Mouse (Mus musculus) MEL (cell line): ENCODE measurements around the gene Tedc1. TPM values are rescaled to one million over a fixed set of nuclear protein-coding genes. Genes with fewer than 3 reads are reported as not detected.

Source experiments
- DNase-seq: peaks from one replicate; pipeline ENCODE4 v3.0.0; 2011; ENCODE audit warnings: low read depth, low spot score
- H3K27ac ChIP-seq: 2 replicates; pipeline ENCODE4 v1.5.1; 2012; ENCODE audit warnings: low read depth, mild to moderate bottlenecking, control low read depth, low read length, moderate library complexity; ENCODE audit not compliant: control insufficient read depth
- H3K27me3 ChIP-seq, 2 experiments: fragments of 150-350 bp in 1 of 2; sonication (generic) in 1 of 2; 2 replicates each; pipeline ENCODE4 v1.6.1; 2012; ENCODE audit warnings: low read length in 2 of 2, mild to moderate bottlenecking in 2 of 2, improper control_type of control experiment in 1 of 2, moderate library complexity in 1 of 2; ENCODE audit not compliant: insufficient read depth in 2 of 2, control insufficient read depth in 1 of 2
- H3K36me3 ChIP-seq, 2 experiments: 2 replicates each; pipeline ENCODE4 v1.6.1; 2012 to 2014; ENCODE audit warnings: low read length in 2 of 2, improper control_type of control experiment in 1 of 2, inconsistent platforms in 1 of 2, mild to moderate bottlenecking in 1 of 2; ENCODE audit not compliant: insufficient read depth in 2 of 2, control insufficient read depth in 1 of 2
- H3K4me1 ChIP-seq, 2 experiments: fragments of 150-350 bp in 1 of 2; sonication (generic) in 1 of 2; 2 replicates each; pipeline ENCODE4 v1.6.1; 2012; ENCODE audit warnings: low read length in 2 of 2, improper control_type of control experiment in 1 of 2, mild to moderate bottlenecking in 1 of 2; ENCODE audit not compliant: insufficient read depth in 2 of 2, control insufficient read depth in 1 of 2
- H3K4me3 ChIP-seq, 2 experiments: fragments of 150-350 bp in 1 of 2; sonication (generic) in 1 of 2; 2 replicates each; pipeline ENCODE4 v1.5.1; 2012; ENCODE audit warnings: low read depth in 2 of 2, low read length in 2 of 2, mild to moderate bottlenecking in 2 of 2, moderate library complexity in 2 of 2, control low read depth in 1 of 2, improper control_type of control experiment in 1 of 2; ENCODE audit not compliant: control insufficient read depth in 1 of 2, insufficient read depth in 1 of 2
- H3K79me2 ChIP-seq: 2 replicates; pipeline ENCODE4 v1.6.1; 2012; ENCODE audit warnings: mild to moderate bottlenecking, low read length, moderate library complexity; ENCODE audit not compliant: control insufficient read depth, poor library complexity, insufficient read depth
- H3K9ac ChIP-seq: 2 replicates; pipeline ENCODE4 v1.6.1; 2012; ENCODE audit warnings: low read depth, mild to moderate bottlenecking, control low read depth, low read length, moderate library complexity; ENCODE audit not compliant: control insufficient read depth, poor library complexity, severe bottlenecking
- H3K9me3 ChIP-seq: fragments of 150-350 bp; sonication (generic); replicated peaks from 2 replicates; pipeline ENCODE4 v1.6.1; 2012; ENCODE audit warnings: mild to moderate bottlenecking, low read length, improper control_type of control experiment, moderate library complexity; ENCODE audit not compliant: insufficient read depth
- CHD1 ChIP-seq: IDR thresholded peaks from 2 replicates; pipeline ENCODE4 v1.6.1; 2012; ENCODE audit warnings: low read depth, mild to moderate bottlenecking, inconsistent platforms, low read length, improper control_type of control experiment
- CHD2 ChIP-seq: IDR thresholded peaks from 2 replicates; pipeline ENCODE4 v1.6.1; 2011; ENCODE audit warnings: low read length, improper control_type of control experiment
- CTCF ChIP-seq, 3 experiments: IDR thresholded peaks in 2 of 3; conservative IDR thresholded peaks in 1 of 3; 2 replicates each; pipeline ENCODE4 v1.5.1; 2011 to 2012; ENCODE audit warnings: low read length in 3 of 3, low read depth in 2 of 3, mild to moderate bottlenecking in 2 of 3, improper control_type of control experiment in 1 of 3, inconsistent platforms in 1 of 3, mixed read lengths in 1 of 3, moderate library complexity in 1 of 3; ENCODE audit not compliant: control insufficient read depth in 1 of 3, insufficient read depth in 1 of 3, poor library complexity in 1 of 3, severe bottlenecking in 1 of 3
- E2F4 ChIP-seq: IDR thresholded peaks from 2 replicates; pipeline ENCODE4 v1.6.1; 2011; ENCODE audit warnings: low read depth, low read length, improper control_type of control experiment, borderline replicate concordance
- ELF1 ChIP-seq: IDR thresholded peaks from 2 replicates; pipeline ENCODE4 v1.6.1; 2014; ENCODE audit warnings: low read depth, mild to moderate bottlenecking, inconsistent platforms, low read length, improper control_type of control experiment, moderate library complexity
- EP300 ChIP-seq, 2 experiments: IDR thresholded peaks; 2 replicates each; pipeline ENCODE4 v1.6.1; 2011; ENCODE audit warnings: improper control_type of control experiment in 2 of 2, low read length in 2 of 2, low read depth in 1 of 2, mild to moderate bottlenecking in 1 of 2
- GATA1 ChIP-seq: IDR thresholded peaks from 2 replicates; pipeline ENCODE4 v1.6.1; 2011; ENCODE audit warnings: low read depth, low read length, improper control_type of control experiment
- KAT2A ChIP-seq: conservative IDR thresholded peaks from 2 replicates; pipeline ENCODE4 v1.6.1; 2012; ENCODE audit warnings: low read depth, low read length, improper control_type of control experiment, inconsistent platforms
- MAFK ChIP-seq: IDR thresholded peaks from 2 replicates; pipeline ENCODE4 v1.6.1; 2011; ENCODE audit warnings: low read depth, mild to moderate bottlenecking, low read length, improper control_type of control experiment, borderline replicate concordance
- MAX ChIP-seq: IDR thresholded peaks from 2 replicates; pipeline ENCODE4 v1.6.1; 2011; ENCODE audit warnings: low read length, improper control_type of control experiment
- MAZ ChIP-seq: IDR thresholded peaks from 2 replicates; pipeline ENCODE4 v1.6.1; 2012; ENCODE audit warnings: low read depth, mild to moderate bottlenecking, inconsistent platforms, low read length, improper control_type of control experiment
- MXI1 ChIP-seq: IDR thresholded peaks from 2 replicates; pipeline ENCODE4 v1.6.1; 2011; ENCODE audit warnings: mild to moderate bottlenecking, low read depth, low read length, improper control_type of control experiment
- NELFE ChIP-seq: IDR thresholded peaks from 2 replicates; pipeline ENCODE4 v1.6.1; 2011; ENCODE audit warnings: low read depth, low read length, improper control_type of control experiment
- NRF1 ChIP-seq: IDR thresholded peaks from 2 replicates; pipeline ENCODE4 v1.6.1; 2014; ENCODE audit warnings: low read depth, mild to moderate bottlenecking, inconsistent platforms, low read length, improper control_type of control experiment, moderate library complexity; ENCODE audit not compliant: poor library complexity, insufficient read depth, severe bottlenecking
- RAD21 ChIP-seq: IDR thresholded peaks from 2 replicates; pipeline ENCODE4 v1.6.1; 2011; ENCODE audit warnings: mild to moderate bottlenecking, low read depth, low read length, improper control_type of control experiment
- SMC3 ChIP-seq: IDR thresholded peaks from 2 replicates; pipeline ENCODE4 v1.6.1; 2011; ENCODE audit warnings: low read depth, low read length, improper control_type of control experiment
- TAL1 ChIP-seq: IDR thresholded peaks from 2 replicates; pipeline ENCODE4 v1.6.1; 2012; ENCODE audit warnings: mild to moderate bottlenecking, inconsistent platforms, low read length, moderate library complexity, mixed read lengths
- TBP ChIP-seq: IDR thresholded peaks from 2 replicates; pipeline ENCODE4 v1.8.0; 2011; ENCODE audit warnings: low read depth, low read length, improper control_type of control experiment
- ZC3H11A ChIP-seq: IDR thresholded peaks from 2 replicates; pipeline ENCODE4 v1.6.1; 2012; ENCODE audit warnings: low read depth, mild to moderate bottlenecking, inconsistent platforms, low read length, improper control_type of control experiment
- ZMIZ1 ChIP-seq: IDR thresholded peaks from 2 replicates; pipeline ENCODE4 v1.6.1; 2012; ENCODE audit warnings: low read depth, mild to moderate bottlenecking, inconsistent platforms, low read length, improper control_type of control experiment, moderate library complexity
- polyA plus RNA-seq, 2 experiments: library from polyadenylated mRNA; stranded (reverse) in 1 of 2; unstranded in 1 of 2; fragments of >175 nt in 1 of 2; fragments of >200 nt in 1 of 2; gene quantifications; 2 replicates each; pipeline versions ENCODE4 v1.2.1 to v1.2.4; 2012; ENCODE audit warnings: low replicate concordance in 2 of 2, low read depth in 1 of 2; ENCODE audit not compliant: insufficient read length in 2 of 2, insufficient read depth in 1 of 2, missing spikeins in 1 of 2
- total RNA-seq: library from RNA; depleted of rRNA; stranded (reverse); fragments of 300-350 nt; gene quantifications from 2 replicates; pipeline ENCODE4 v1.2.3, GENCODE M21; 2012

The Tedc1 gene
- total and polyA plus RNA-seq, 3 experiments: 50.7 to 74.7 TPM; not detected in 1

DNA sequence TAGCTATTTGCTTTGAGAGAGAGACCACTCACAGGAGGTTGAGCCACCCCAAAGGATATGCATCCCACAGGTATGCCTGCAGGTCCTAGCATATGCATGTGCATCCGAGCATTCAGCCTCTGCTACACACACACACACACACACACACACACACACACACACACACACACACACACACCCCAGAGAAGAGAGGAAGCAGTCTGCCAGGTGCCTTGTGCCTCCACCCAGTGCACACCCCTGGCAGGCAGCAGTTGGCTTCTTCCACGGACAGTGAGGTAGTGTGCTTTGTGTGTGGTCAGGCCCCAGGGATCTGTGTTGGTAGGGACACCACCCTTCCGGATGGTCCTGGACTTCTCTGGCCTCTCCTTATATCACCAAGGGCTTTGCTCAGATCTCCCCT lies 6.3 kb upstream of the Tedc1 start:
- no peak for DNase-seq
- H3K9me3 ChIP-seq: no peaks in the 10 kb centered on the region
- H3K27me3 ChIP-seq: no peaks in the 10 kb centered on the region
- H3K79me2 ChIP-seq: no peaks in the 10 kb centered on the region; the same call in 1 of the 2 replicates
- H3K4me1 ChIP-seq: peaks cover 16 to 43% of the 10 kb centered on the region in 2 experiments
- no peak overlapping the region for H3K27ac ChIP-seq
- H3K4me3 ChIP-seq: no peak overlapping the region
- TF ChIP-seq TBP (no peak), ELF1 (no peak), E2F4 (no peak), MAZ (no peak), TAL1 (no peak), KAT2A (no peak), EP300 (IDR thresholded peaks at IDR 0.05; ENCODE audit: low read depth in 1 of 2, low read length in 2 of 2) (no peak), NELFE (no peak), CHD2 (no peak), MAFK (no peak), MAX (no peak)
- H3K36me3 ChIP-seq: peaks cover 0 to 18% of the 10 kb centered on the region in 2 experiments; a peak in 2 of 4 replicates
- no peak overlapping the region for H3K9ac ChIP-seq

- Histone ChIP-seq H3K27ac (no peak overlapping the region), H3K9ac (no peak overlapping the region), H3K36me3 (peaks cover 0 to 18% of the 10 kb centered on the region in 2 experiments; a peak in 2 of 4 replicates), H3K9me3 (no peaks in the 10 kb centered on the region), H3K27me3 (no peaks in the 10 kb centered on the region), H3K79me2 (no peaks in the 10 kb centered on the region; the same call in 1 of the 2 replicates), H3K4me1 (peaks cover 16 to 43% of the 10 kb centered on the region in 2 experiments), H3K4me3 (no peak overlapping the region)
- TF ChIP-seq ZC3H11A: no peak
- no peak for TF ChIP-seq ELF1
- TF ChIP-seq RAD21: no peak
- no peak for TF ChIP-seq MAZ
- no peak for TF ChIP-seq CTCF (IDR thresholded peaks at IDR 0.05 in 2 of 3, conservative IDR thresholded peaks at IDR 0.05 in 1 of 3; ENCODE audit: control insufficient read depth in 1 of 3, insufficient read depth in 1 of 3, low read depth in 2 of 3, low read length in 3 of 3, poor library complexity in 1 of 3, severe bottlenecking in 1 of 3)
- TF ChIP-seq MXI1: no peak
- DNase-seq: no peak
These were observed 5.6 kb upstream of the Tedc1 start for GRCm38 (mm10) chr12:113150591-113150990.

- Histone ChIP-seq H3K36me3 (peaks cover 0 to 18% of the 10 kb centered on the region in 2 experiments; a peak in 2 of 4 replicates), H3K4me3 (peak overlapping the region in 1 of 2 experiments; percentile 80; a peak in 1 of 4 replicates), H3K9me3 (no peaks in the 10 kb centered on the region), H3K9ac (peak overlapping the region; percentile 79; the same call in 1 of the 2 replicates), H3K27me3 (no peaks in the 10 kb centered on the region), H3K27ac (no peak overlapping the region), H3K4me1 (peaks cover 16 to 43% of the 10 kb centered on the region in 2 experiments), H3K79me2 (no peaks in the 10 kb centered on the region; the same call in 1 of the 2 replicates)
- no peak for DNase-seq
- TF ChIP-seq NRF1: no peak
- TF ChIP-seq CHD1: no peak
- TF ChIP-seq ZMIZ1: no peak
- TF ChIP-seq GATA1: 0 out of 2 replicates have a peak, but pooled peaks have one; percentile 19
- TF ChIP-seq TBP: no peak
- TF ChIP-seq SMC3: no peak
These were observed 5.2 kb upstream of the Tedc1 start for GRCm38 (mm10) chr12:113151046-113151445.
